Mouse (Mus musculus) ES-Bruce4 (cell line): Measurements from ENCODE around the gene 1700037H04Rik.

ENCODE experiments used
- CTCF ChIP-seq: IDR thresholded peaks from one replicate; pipeline ENCODE4 v1.8.1; 2011; ENCODE audit warnings: low read depth, low read length
- POLR2A ChIP-seq: IDR thresholded peaks from one replicate; pipeline ENCODE4 v1.8.1; 2011; ENCODE audit warnings: low read length; ENCODE audit not compliant: insufficient read depth

DNA sequence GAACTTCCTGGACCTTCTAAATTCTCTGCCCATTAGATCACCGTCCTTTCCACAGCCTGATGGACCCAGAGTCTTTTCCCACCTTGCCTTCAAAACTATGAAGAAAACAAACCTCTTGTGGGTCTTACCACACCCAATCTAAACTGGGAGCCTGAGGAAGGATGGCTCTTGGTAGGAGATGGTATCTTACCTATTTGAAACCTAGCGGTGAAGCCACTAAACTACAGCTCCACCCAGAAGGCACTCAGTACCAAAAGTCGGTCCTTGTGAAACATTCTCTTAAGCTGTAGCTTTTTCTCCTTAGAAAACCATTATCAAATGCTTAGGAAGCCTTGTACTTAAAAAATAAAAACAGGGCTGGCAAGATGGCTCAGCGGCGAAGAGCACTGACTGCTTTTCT, 28.4 kb upstream of the 1700037H04Rik start:
- TF ChIP-seq CTCF = no peak
- no peak for TF ChIP-seq POLR2A
